In genomic region chr2:60036361-60036760, GRCm38 (mm10) we compare ENCODE assay signal across 10 mouse cellular contexts.
DNase-seq lines count a peak whose midpoint lies in the region; ATAC-seq and TF ChIP-seq lines count a peak whose summit lies in the region.
"Had no signal": no experiment of that assay in that cellular context is flagged by ENCODE, and none has a peak within 500 bp of the region (broad histone marks: within the 10 kb centered on the region; RNA-seq: fewer than 3 reads in every experiment).

No protein-coding gene starts in this region.

- no peaks in the 10 kb centered on the region for H3K36me3 ChIP-seq in forebrain, embryonic 14.5 days (ENCODE audit: control insufficient read depth, insufficient read depth, low read length)
- no peaks in the 10 kb centered on the region for H3K36me3 ChIP-seq in forebrain, embryonic 11.5 days (ENCODE audit: control insufficient read depth, insufficient read depth, low read length)
- H3K36me3 ChIP-seq in liver, embryonic 11.5 days (ENCODE audit: control insufficient read depth, insufficient read depth, low read length): no peaks in the 10 kb centered on the region
- H3K36me3 ChIP-seq in hindbrain, embryonic 15.5 days: no peaks in the 10 kb centered on the region
- no peaks in the 10 kb centered on the region for H3K36me3 ChIP-seq in midbrain, postnatal 0 days (ENCODE audit: insufficient read depth, low read length)
- H3K36me3 ChIP-seq: forebrain, embryonic 15.5 days; lung, embryonic 15.5 days had no signal

- no peak for DNase-seq in forebrain, embryonic 14.5 days (ENCODE audit: low spot score)
- no peak for DNase-seq in forebrain, embryonic 11.5 days (ENCODE audit: low spot score)
- no peak for DNase-seq in liver, embryonic 11.5 days (ENCODE audit: low spot score)
- DNase-seq in liver: no peak
- no peak for DNase-seq in midbrain, postnatal 0 days (ENCODE audit: low spot score)
- no peak for DNase-seq in ovary, postnatal 14 days (ENCODE audit: low spot score)
- DNase-seq: thymus, adult 18-20 months had no signal

- no peak overlapping the region for H3K27ac ChIP-seq in forebrain, embryonic 14.5 days (ENCODE audit: low read depth, low read length)
- no peak overlapping the region for H3K27ac ChIP-seq in forebrain, embryonic 11.5 days (ENCODE audit: low read depth, low read length)
- H3K27ac ChIP-seq in liver, embryonic 11.5 days (ENCODE audit: low read depth, low read length): no peak overlapping the region
- no peak overlapping the region for H3K27ac ChIP-seq in hindbrain, embryonic 15.5 days (replicated peaks)
- H3K27ac ChIP-seq in midbrain, postnatal 0 days (ENCODE audit: low read depth, low read length): no peak overlapping the region
- H3K27ac ChIP-seq: lung, embryonic 15.5 days had no signal

- no peaks in the 10 kb centered on the region for H3K9me3 ChIP-seq in forebrain, embryonic 14.5 days (replicated peaks; ENCODE audit: control insufficient read depth, low read length)
- H3K9me3 ChIP-seq in forebrain, embryonic 11.5 days (ENCODE audit: control insufficient read depth, low read length): no peaks in the 10 kb centered on the region
- no peaks in the 10 kb centered on the region for H3K9me3 ChIP-seq in liver, embryonic 11.5 days (ENCODE audit: control insufficient read depth, low read length)
- H3K9me3 ChIP-seq in hindbrain, embryonic 15.5 days: no peaks in the 10 kb centered on the region
- no peaks in the 10 kb centered on the region for H3K9me3 ChIP-seq in midbrain, postnatal 0 days (ENCODE audit: low read length)
- H3K9me3 ChIP-seq: forebrain, embryonic 15.5 days; lung, embryonic 15.5 days had no signal

- H3K4me2 ChIP-seq in forebrain, embryonic 14.5 days (ENCODE audit: low read length): peak overlapping the region; percentile 57; the same call in 1 of the 2 replicates
- no peak overlapping the region for H3K4me2 ChIP-seq in forebrain, embryonic 11.5 days (ENCODE audit: low read depth, low read length, severe bottlenecking)
- peak overlapping the region; percentile 78 for H3K4me2 ChIP-seq in liver, embryonic 11.5 days
- H3K4me2 ChIP-seq in hindbrain, embryonic 15.5 days: peak overlapping the region; percentile 61
- H3K4me2 ChIP-seq in midbrain, postnatal 0 days (ENCODE audit: low read depth, low read length, poor library complexity, severe bottlenecking): peak overlapping the region; percentile 58

- H3K9ac ChIP-seq in forebrain, embryonic 14.5 days (ENCODE audit: low read length): no peak overlapping the region
- H3K9ac ChIP-seq in forebrain, embryonic 11.5 days (ENCODE audit: low read length): no peak overlapping the region
- H3K9ac ChIP-seq in liver, embryonic 11.5 days (ENCODE audit: low read depth, low read length): no peak overlapping the region
- no peak overlapping the region for H3K9ac ChIP-seq in hindbrain, embryonic 15.5 days
- H3K9ac ChIP-seq in midbrain, postnatal 0 days (replicated peaks; ENCODE audit: low read length, poor library complexity, severe bottlenecking): no peak overlapping the region

- WGBS in forebrain, embryonic 14.5 days: 39% methylated on average over 3 of the region's 3 CpGs
- WGBS in forebrain, embryonic 11.5 days: 45% methylated on average over 3 of the region's 3 CpGs
- 80% methylated on average over 3 of the region's 3 CpGs for WGBS in liver, embryonic 11.5 days
- 47% methylated on average over 3 of the region's 3 CpGs for WGBS in hindbrain, embryonic 15.5 days
- WGBS in midbrain, postnatal 0 days: 37% methylated on average over 3 of the region's 3 CpGs

- no peak for TF ChIP-seq CTCF in midbrain, postnatal 0 days (IDR thresholded peaks at IDR 0.05)

- no peak overlapping the region for H3K4me3 ChIP-seq in forebrain, embryonic 14.5 days (ENCODE audit: low read depth, low read length)
- H3K4me3 ChIP-seq in forebrain, embryonic 11.5 days (ENCODE audit: low read depth, low read length): no peak overlapping the region
- no peak overlapping the region for H3K4me3 ChIP-seq in liver, embryonic 11.5 days (ENCODE audit: low read depth, low read length)
- H3K4me3 ChIP-seq in hindbrain, embryonic 15.5 days: peak overlapping the region; percentile 46; the same call in 1 of the 2 replicates
- peak overlapping the region; percentile 46 for H3K4me3 ChIP-seq in midbrain, postnatal 0 days (ENCODE audit: low read depth, low read length)

- H3K27me3 ChIP-seq in forebrain, embryonic 14.5 days (replicated peaks; ENCODE audit: control insufficient read depth, insufficient read depth, low read length): no peaks in the 10 kb centered on the region
- no peaks in the 10 kb centered on the region for H3K27me3 ChIP-seq in forebrain, embryonic 11.5 days (ENCODE audit: control insufficient read depth, insufficient read depth, low read length)
- no peaks in the 10 kb centered on the region for H3K27me3 ChIP-seq in liver, embryonic 11.5 days (replicated peaks; ENCODE audit: control insufficient read depth, insufficient read depth, low read length)
- H3K27me3 ChIP-seq in hindbrain, embryonic 15.5 days: no peaks in the 10 kb centered on the region
- no peaks in the 10 kb centered on the region for H3K27me3 ChIP-seq in midbrain, postnatal 0 days (ENCODE audit: insufficient read depth, low read length)
- H3K27me3 ChIP-seq: forebrain, embryonic 15.5 days; lung, embryonic 15.5 days had no signal

- no peak for ATAC-seq in forebrain, embryonic 14.5 days
- no peak for ATAC-seq in forebrain, embryonic 11.5 days (replicated peaks; ENCODE audit: low FRiP score)
- no peak for ATAC-seq in liver, embryonic 11.5 days (replicated peaks; ENCODE audit: low FRiP score)
- ATAC-seq in hindbrain, embryonic 15.5 days (ENCODE audit: low FRiP score, low read depth): no peak
- ATAC-seq in midbrain, postnatal 0 days (ENCODE audit: low FRiP score): no peak

- H3K4me1 ChIP-seq in forebrain, embryonic 14.5 days (ENCODE audit: control insufficient read depth, insufficient read depth, low read length): peaks cover 6% of the 10 kb centered on the region
- no peaks in the 10 kb centered on the region; the same call in 1 of the 2 replicates for H3K4me1 ChIP-seq in forebrain, embryonic 11.5 days (replicated peaks; ENCODE audit: control insufficient read depth, insufficient read depth, low read length)
- H3K4me1 ChIP-seq in liver, embryonic 11.5 days (replicated peaks; ENCODE audit: control insufficient read depth, insufficient read depth, low read length): no peaks in the 10 kb centered on the region
- peaks cover 10% of the 10 kb centered on the region; the same call in 1 of the 2 replicates for H3K4me1 ChIP-seq in hindbrain, embryonic 15.5 days (replicated peaks)
- H3K4me1 ChIP-seq in midbrain, postnatal 0 days (ENCODE audit: insufficient read depth, low read length): no peaks in the 10 kb centered on the region

Comparison
In these comparisons a context has a peak if more than half of its experiments do, and no peak if none do; other contexts are left out.
1. H3K4me3 ChIP-seq: peak in hindbrain, embryonic 15.5 days (single experiment) and midbrain, postnatal 0 days (single experiment); none in forebrain, embryonic 14.5 days (single experiment), forebrain, embryonic 11.5 days (single experiment) and liver, embryonic 11.5 days (single experiment).